Mouse (Mus musculus) heart, adult 11 months (tissue): ENCODE data around the gene Ndufaf3.

Experiments used
- DNase-seq: peaks from one replicate; pipeline ENCODE4 v3.0.0; 2022

Ndufaf3 gene

GRCm38 (mm10) chr9:108516380-108517251 is 50.6 kb downstream of the Ndufaf3 start, which contains the start of gene Qrich1:
Qrich1 (plus strand) TSS chr9:108516806.
- DNase-seq = peak; percentile 100
